ENCODE assay signal across 13 mouse cellular contexts in the genomic region with DNA sequence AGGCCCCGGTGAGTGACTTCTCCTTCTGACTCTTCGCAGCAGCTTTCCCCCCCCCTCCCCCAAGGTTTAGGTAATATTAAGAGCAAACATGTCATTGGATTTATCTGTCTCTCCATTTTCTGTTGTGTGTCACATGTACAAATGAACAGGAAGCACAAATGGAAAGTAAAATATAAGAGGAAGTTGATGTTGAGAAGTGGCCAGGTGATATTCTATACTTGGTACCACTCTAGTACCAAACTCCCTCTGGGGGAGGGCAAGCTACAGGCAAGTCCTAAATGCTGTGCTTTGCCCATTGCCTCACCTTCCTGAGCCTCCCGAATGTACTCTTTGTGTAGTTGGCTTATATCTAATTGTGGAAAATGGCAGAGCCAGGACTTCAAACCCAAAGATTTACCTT.
"Had no signal": no experiment of that assay in that cellular context is flagged by ENCODE, and none has a peak within 500 bp of the region (broad histone marks: within the 10 kb centered on the region; RNA-seq: fewer than 3 reads in every experiment).

No protein-coding gene starts in this region.

- ATAC-seq: liver, postnatal 0 days; midbrain, embryonic 15.5 days had no signal

- H3K27me3 ChIP-seq: limb, embryonic 15.5 days; liver, embryonic 13.5 days; lung, embryonic 15.5 days; midbrain, embryonic 15.5 days; neural tube, embryonic 13.5 days had no signal

- H3K36me3 ChIP-seq: lung, embryonic 15.5 days; midbrain, embryonic 15.5 days; neural tube, embryonic 13.5 days had no signal

- DNase-seq: kidney, adult 2 months; kidney, postnatal 25 days; layer of hippocampus, adult 9-11 months; layer of hippocampus, postnatal 36 days; liver, embryonic 13.5 days; liver, postnatal 0 days; lung, postnatal 14 days; right cerebral cortex, adult 18-20 months; right cerebral cortex, postnatal 25 days had no signal
